Mouse (Mus musculus) monocyte, adult 2 months (primary cell): ENCODE measurements around the gene Sorl1.

Experiments used
- DNase-seq, 2 experiments: peaks; one replicate each; pipeline ENCODE4 v3.0.0; 2022; ENCODE audit warnings: low spot score in 2 of 2, low read depth in 1 of 2

Gene Sorl1

GRCm38 (mm10) chr9:41925721-41926120, 198.4 kb downstream of the Sorl1 start:
- no peak for DNase-seq

- no peak for DNase-seq
These were observed 200.0 kb downstream of the Sorl1 start for GRCm38 (mm10) chr9:41924140-41924539.

- no peak for DNase-seq
These were observed 201.7 kb downstream of the Sorl1 start for GRCm38 (mm10) chr9:41922416-41922815.

- no peak for DNase-seq
These were observed 205.3 kb downstream of the Sorl1 start for GRCm38 (mm10) chr9:41918657-41919380.

- no peak for DNase-seq
These were observed 205.9 kb downstream of the Sorl1 start for GRCm38 (mm10) chr9:41918155-41918554.

- DNase-seq, result no peak
These were observed 208.5 kb downstream of the Sorl1 start for GRCm38 (mm10) chr9:41915571-41915970.
